Mouse (Mus musculus) frontal cortex, adult 2 months (tissue): Measurements from ENCODE around the gene Zfp385b. TPM values are rescaled to one million over a fixed set of nuclear protein-coding genes. Genes with fewer than 3 reads are reported as not detected.

ENCODE experiments used
- DNase-seq, 2 experiments: peaks; one replicate each; pipeline ENCODE4 v3.0.0; 2022; ENCODE audit warnings: low spot score in 1 of 2; ENCODE audit errors: extremely low spot score in 1 of 2
- polyA plus RNA-seq: library from polyadenylated mRNA; depleted of rRNA; stranded (reverse); fragments of >200 nt; gene quantifications from 2 replicates; pipeline ENCODE4 v1.2.3, GENCODE M21; 2012

The Zfp385b gene
- polyA plus RNA-seq, 1 experiment, result 59.1 TPM

DNA sequence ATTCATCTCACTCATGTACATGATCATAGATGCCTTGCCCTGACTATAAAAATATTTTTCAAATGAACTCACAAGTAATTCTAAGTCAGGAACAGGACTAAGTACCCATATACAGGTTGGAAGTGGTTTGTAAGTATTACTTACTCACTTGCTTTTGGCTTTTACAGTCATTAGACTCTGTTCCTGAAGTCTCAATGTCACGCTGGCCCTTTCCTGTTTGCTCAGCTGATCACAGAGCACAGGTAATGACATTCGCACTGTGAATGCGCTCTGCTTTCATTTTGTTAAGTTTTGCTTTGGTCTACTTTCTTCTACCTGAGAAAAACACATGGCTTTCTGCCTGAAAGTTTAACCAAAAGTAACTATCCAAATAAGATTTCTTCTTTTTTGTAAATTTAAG lies 282.9 kb downstream of the Zfp385b start:
- no peak for DNase-seq

DNA sequence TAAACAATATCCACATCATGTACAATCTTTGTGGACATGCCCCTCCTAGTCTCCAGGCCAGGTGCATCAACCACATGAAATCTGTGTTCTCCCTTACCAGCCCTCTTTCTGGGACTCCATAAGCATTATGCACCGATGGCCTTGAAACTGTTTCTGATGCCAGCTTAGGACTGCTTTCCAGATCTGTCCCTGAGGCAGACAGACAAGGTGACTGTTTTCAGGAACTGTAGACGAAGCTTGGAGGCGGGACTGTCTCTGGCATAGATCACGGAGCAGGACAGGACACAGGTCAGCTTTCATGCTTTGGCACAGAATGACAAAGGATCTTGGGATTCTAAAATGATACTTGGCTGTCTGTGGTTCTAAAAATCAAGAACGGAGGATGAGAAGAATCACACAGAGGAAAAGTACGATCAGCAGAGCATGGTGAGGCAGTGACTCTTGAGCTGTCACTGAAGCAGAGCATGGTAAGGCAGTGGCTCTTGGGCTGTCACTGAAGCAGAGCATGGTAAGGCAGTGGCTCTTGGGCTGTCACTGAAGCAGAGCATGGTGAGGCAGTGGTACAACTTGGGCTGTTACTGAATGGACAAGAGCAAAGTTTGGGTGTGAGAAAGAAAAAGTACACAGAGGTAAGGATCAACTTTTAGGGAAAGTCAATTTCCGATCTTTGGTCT lies 291.2 kb downstream of the Zfp385b start:
- DNase-seq, result no peak

DNA sequence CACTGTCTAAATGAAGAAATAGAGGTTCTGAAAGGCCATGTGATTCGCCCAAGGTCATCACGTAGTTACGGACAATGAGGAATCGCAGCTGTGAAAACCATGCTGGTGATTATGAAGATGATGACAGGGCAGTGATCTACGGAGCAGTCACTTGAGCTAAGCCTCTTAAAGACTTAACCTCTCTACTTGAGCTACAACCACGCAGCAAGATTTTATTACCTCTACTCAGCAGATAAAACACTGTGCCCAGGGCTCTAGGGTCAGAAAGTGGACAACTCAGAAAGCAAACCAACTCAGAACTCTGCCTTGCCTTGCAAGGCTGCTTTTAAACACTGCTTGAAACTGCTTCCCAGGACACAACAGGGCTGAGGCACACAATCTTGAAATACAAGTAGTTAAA lies 291.8 kb downstream of the Zfp385b start:
- DNase-seq, result no peak

DNA sequence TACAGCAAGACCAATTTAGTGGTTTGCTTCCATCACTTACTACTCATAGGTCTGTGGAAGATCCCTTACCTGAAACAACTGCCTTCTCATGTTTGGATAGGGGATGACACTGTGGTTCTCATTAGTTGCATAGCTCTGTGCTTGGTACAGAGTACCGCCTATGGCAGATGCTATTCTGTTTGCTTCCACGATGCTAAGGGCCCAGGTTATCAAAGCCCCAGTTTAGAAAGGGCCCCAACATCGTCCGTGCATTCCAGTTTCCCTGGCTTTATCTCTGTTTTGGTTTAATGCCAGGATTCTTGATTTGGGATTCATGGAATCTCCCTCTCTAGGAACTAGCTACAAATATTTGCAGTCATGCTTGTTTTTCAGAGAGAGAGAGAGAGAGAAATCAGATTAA lies 292.6 kb downstream of the Zfp385b start:
- DNase-seq, result no peak

DNA sequence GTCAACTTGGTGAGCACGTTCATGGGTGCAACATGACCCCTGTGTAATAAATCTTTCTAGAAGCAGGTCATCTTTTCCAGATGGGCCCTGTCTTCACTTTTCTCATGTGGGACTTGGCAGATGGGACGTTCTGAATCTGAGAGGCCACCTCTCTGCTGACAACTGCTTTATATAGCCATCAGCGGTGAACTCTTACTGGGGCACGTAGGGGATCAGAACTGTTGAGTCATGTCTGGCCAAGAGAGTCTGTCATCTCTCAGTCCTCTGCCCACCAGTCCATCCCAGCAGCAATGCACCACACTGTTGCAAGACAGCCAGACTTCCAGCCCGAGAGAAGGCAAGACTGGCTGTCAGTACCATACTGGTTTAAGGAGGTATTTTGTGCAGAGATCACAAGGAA lies 293.1 kb downstream of the Zfp385b start:
- no peak for DNase-seq

DNA sequence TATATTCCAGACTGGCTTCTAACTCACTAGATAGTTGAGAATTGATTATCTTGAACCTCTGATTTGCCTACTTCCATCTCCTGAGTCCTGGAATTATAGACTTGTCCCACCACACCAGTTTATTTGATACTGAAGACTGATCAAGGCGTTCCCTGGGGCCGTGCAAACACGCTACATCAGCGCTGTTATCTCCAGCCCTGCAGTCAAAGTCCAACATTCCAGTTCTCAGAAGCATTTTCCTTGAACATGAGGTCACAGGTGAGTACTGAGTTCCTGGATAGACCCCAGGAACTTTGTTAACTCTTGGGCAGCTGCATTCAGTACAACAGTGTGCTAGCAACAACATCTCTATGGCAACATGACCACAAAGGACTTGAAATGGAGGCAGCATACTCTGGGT lies 297.2 kb downstream of the Zfp385b start:
- no peak for DNase-seq

DNA sequence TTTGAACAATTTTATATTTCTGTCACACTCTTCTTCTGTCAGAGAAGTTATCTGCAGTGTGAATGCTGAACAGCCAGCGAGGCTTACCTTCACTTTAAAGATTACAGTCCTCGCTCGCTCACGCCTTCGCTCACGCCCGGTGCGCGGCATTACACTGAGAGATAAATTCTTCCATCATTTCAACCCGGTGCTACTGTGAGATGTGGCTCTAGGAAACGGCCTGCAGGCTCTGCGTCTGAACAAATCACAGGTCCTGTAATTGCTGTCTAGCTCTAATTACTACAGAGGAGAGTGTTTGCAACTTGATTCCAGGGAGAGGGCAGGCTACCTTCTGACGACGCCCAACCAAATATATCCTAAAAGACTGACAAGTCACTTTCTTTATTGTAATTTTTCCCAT lies 300.1 kb downstream of the Zfp385b start:
- peak in 1 of 2 experiments; percentile 36 for DNase-seq

DNA sequence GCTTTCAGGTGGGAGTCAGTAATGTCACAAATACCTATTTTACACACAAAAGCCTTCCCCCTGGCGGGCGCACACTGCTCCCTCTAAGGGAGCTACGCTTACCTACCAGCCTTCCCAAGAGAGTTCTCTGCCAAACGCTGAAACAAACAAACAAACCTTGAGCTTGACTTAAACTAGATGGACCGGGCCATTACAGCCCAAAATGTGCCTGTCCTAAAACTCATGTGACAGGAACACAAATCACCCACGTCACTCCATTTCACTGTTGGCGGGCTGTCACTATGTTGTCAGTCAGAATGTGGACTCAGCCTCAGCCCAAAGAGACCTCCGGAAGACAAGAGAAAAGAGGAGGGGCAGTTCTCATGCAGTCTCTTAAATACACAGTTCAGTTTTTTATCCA lies 300.7 kb downstream of the Zfp385b start:
- no peak for DNase-seq

DNA sequence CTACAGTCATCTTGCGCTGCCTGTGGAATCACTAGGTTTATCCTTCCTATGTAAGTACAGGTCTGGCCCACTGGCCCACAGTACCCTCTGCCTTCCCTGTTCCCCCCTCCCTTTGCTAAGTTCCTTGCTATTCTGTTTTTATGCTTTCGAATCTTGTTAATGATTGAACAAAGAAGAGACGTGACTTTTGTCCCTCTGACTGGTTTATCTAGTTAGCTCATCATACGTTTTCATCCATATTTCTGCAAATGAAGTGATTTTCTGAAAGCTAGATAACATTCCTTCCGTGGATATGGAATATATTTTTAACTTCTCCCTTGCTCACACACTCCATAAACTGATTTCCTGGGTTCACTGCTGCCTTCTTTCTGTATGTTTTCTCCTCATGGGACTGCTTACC lies 302.8 kb downstream of the Zfp385b start:
- DNase-seq, result no peak

DNA sequence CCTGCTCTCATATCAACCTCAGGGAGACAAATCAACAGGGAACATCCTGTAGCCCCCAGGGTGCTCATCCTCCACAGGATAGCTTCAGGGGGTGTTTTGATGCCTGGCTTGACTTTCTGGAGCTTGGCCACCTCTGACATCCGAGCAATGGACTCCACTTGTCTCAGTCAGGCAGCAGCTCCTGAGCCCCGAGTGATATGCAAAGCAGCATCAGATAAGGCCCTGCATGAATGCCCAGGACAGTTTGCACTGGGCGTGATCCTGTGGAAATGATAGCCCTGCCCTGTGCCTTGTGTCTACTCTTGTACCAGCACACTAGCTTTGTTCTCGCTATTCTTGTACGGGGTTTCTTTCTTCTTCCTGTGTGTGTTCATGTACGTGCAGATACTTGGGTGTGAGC lies 303.8 kb downstream of the Zfp385b start:
- DNase-seq, result no peak

DNA sequence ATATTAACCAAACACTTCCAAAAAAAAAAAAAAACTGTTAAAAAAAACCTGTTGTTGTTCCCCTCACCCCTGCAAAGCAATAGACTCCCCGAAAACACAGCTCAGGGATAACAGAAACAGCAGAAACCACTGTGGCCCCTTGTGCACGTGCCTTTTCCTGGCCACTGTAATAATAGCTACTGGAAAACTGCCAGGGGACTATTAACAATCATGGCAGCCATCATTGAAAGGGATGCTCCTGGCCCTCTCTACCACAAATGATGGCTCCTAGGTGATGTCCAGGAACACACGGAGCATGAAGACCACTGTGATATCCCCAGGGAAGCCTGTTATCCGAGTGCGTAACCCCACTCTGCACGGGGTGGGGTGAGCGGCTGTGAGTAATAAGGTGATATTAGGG lies 304.4 kb downstream of the Zfp385b start:
- no peak for DNase-seq

DNA sequence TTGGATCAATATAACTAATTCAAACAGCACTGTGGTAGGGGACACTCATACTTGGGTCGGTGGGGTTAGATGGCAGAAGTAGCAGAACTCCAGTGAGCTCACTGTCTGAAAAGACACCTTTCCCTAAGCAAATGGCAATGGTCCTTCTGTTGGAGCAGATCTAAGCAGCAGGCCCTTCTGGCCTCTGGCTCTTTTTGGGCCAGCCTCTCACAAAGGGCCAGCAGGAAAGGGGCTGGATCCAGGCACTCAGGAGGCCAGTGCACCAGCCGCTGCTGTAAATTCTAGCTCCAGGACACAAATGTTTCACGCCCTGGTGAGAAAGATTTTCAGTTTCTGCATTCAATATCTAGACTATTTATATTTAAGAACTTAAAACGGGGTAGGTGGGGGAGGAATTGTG lies 305.0 kb downstream of the Zfp385b start:
- DNase-seq, result no peak

DNA sequence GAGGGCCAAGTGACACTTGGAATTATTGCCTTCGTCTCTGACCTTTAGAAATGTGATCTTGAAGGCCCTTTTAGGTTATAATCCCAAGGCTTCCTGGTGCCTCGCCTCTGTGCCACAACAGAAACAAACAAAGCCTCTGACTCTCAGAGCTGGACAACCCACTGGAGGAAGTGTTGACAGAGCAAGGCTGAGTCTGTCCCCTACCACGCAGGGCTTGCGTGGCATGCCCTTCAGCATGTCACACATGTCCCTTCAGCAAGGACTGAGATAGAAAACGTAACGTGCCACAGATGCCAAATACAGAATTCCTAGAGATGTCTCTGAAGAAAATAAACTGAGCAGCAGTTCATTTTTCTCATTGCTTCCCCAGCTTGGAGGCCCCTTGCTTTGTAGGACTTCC lies 310.7 kb downstream of the Zfp385b start:
- DNase-seq, result no peak

DNA sequence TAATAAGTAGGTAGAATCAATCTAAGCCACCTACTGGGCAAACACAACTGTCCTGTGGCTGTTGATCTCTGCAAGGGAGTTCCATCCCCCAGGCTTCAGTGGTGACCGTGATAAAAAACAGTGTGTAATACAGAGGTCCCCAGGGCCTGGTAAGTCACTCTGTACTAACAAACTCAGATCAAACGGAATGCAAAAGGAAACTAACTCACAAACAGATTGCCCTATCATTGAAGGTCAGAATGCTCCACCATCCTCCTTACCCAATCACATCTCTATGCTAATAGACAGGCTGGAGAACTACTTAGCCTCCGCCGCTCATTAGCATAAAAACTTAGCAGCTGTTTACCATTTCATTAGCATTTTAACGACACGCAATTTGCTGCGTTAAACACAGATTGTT lies 313.1 kb downstream of the Zfp385b start:
- no peak for DNase-seq

DNA sequence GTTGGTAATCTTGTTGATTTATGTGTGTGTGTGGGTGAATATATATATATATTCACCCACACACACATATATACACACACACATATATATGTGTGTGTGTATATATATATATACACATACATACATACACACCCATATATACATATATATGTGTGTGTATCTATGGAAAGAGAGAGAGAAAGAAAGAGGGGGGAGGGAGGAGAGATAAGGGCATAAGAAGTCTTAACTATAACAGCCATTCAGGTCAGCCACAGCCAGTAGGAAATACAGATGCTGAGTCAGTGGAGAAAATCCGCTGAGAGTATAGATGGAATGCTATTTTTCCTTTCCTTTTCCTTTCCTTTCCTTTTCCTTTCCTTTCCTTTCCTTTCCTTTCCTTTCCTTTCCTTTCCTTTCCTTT lies 313.8 kb downstream of the Zfp385b start:
- DNase-seq, result no peak

DNA sequence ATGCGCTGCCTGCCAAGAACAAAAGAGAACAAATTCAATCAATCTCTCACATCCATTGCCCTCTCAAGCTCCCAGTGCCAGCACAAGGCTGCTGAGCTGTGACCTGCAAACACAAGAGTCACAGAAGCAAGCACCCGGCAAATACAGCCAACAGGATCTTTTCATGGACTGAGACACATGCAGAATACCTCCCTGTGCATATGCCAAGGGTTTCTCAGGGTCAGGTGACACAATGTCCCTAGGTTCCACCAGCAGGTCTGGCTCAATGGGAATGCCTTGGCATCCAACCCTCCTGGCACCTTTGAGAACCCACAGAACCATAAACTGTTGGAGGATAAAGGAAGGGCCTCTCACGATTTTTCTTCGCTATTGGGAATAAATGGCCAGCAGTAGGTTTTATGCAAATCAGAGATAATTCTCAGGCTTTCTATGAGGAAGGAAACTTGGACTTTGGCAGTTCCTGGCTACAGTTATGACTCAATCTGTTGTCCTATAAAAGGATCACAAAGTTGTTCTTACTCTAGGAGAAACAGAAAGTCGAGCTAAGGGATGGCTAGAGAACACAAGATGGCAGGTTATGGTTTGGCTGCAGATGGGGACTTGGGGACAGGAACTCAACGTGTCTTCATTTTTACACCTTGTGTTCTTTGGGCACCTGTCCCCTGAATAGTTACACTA lies 315.6 kb downstream of the Zfp385b start:
- no peak for DNase-seq

DNA sequence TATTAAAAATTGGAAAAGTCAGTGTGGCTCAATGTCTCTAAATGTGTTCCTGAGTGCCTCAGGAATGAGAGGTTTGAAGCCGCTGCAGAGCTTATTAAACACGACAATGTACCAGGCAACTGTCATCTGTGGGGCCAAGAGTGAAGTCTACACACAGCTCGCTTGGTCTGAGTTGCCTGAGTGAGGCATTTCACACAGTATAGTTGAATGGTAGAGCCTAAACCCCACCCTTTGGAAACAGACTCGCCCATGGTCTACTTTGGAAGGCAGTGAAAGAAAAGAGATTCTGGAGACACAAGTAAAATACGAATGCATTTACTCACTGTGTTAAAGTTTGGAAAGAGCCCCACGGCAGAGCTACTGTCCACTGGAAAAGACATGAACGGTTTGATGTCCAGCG lies 316.2 kb downstream of the Zfp385b start:
- DNase-seq, result no peak

DNA sequence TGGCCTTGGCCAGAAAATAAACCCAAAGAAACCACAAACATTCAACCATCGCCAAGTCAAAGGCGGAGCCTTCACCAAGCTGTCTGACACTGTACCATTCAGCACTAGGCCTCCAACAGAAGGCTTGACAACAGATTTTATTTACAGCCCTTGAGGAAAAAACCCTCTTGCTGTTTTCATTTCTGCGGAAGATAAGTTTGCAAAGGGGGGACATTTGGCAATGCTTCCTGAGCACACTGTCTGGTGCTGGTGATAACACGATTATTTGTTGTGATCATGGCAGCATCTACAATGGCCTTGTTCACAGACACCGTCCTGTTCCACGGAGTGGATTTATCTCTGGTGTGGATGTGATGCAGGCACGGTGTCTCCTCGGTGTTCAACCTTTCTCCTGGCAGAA lies 317.0 kb downstream of the Zfp385b start:
- no peak for DNase-seq

DNA sequence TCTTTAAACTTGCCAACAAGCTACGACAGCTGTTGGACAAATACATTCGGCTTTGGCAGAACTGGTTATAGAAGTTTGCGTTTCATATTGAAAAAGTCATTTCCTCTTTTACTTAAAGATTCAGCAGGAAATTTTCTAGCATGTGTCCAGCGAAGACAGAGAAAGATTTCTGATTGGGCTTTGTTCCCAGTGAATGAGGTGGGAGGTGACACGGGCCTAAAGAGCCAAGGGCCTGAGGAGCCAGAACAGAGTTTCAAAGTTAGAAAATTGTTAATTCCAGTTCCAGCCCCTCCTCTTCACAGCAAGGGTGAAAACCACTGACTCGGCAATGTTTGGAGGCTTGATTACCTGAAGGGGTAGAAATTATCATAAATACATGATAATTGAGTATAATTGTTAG lies 319.0 kb downstream of the Zfp385b start:
- DNase-seq, result no peak

DNA sequence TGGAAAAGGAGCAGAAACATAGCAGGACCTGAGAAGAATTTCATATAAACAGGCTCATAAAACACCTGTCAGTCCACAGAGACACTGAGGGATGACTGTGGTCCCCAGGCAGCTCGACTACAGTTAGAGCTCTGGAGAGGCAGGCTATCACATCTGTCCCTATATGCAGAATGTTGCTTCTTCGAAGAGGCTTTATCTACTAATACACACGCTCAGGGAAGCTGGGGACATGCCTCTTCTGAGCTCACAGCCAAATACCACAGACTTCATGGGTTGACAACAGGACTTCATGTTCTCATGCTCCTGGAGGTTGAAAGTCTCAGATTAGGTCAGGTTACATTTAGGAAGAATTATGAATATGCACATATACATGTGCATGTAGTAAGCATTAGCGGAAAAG lies 321.1 kb downstream of the Zfp385b start:
- no peak for DNase-seq

DNA sequence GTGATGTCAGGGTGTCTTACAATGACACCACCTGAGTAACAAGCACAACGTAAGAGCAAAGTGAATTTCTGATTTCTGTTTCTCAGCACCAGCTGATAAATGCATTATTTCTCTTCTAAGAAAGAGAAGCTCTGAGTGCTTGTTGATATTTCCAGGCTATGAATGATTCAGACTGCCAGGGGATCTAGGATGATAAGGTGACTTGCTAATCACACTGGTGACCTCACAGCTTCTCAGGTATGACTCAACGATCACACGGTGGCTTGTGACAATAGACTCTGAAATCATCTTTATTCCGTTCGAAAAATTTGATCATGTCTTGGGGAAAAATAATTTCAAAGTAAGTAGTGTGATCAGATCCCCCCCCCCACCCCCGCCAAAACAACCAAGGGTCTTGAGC lies 321.5 kb downstream of the Zfp385b start:
- DNase-seq, result no peak

DNA sequence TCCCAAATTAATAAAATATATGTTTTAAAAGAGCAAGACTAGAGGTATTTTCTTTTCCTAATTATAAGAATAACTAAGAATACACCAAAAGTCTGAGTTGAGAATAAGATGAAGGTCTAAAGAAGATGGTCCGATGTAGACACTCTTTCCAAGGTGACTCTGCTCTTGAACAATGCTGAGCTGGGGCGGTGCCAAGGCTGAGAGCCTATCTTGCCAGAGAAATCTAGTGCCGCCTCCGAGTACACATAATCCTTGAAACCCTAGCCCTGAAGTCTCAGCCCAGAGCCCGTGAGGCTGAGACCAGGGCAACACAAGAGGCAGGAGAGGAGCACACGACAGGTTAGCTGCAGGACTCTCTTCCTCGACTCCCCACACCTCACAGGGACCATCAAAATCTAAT lies 323.4 kb downstream of the Zfp385b start:
- DNase-seq, result no peak

DNA sequence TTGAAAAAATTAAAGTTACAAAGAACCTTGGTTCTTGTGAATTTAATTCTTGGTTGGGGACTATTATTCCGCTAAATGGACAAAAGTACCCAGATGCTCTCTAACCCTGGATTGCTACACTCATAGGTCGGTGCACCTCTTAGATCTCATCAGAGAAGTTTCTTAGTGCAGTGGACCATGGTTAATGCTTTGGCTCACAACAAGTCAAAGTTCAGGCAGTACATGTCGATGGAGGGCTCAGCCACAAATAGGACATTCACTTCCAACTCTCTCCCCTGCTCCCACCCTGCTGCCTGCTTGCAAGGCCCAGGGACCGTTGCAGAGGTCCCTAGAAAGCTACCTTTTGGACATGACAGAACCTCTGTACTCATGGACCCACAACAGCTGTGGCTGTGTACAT lies 324.1 kb downstream of the Zfp385b start:
- DNase-seq, result no peak
